Mouse (Mus musculus) neural tube, embryonic 10.5 days (tissue): Measurements from ENCODE around the gene Pde8b.

ENCODE experiments used
- DNase-seq: peaks from one replicate; pipeline ENCODE4 v3.0.0-alpha.2; 2017; ENCODE audit warnings: low spot score; ENCODE audit errors: extremely low spot score

Pde8b gene

GRCm38 (mm10) chr13:95086033-95086432 lies 164.1 kb downstream of the Pde8b start:
- DNase-seq, result no peak

- DNase-seq, result no peak
Measured at GRCm38 (mm10) chr13:95082611-95083010, 167.5 kb downstream of the Pde8b start.

DNA sequence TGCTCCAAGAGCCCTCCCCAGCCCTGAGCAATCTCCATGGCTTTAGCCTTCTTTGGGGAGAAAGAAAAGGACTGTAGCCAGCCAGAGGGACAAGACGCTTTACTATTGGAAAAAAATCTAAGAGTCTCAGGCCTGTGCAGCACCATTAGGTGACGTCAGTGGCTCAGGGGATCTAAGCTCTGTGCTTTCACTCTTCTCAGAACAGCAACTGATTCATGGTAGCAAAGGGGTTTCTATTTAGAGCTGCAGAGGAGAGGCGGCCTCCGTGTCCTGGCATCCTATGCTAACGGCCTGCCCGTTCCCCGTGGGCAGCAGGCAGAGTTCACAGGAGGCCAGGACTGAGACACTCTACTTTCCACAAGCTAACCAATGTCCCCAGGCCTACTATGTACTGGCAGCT lies 169.1 kb downstream of the Pde8b start:
- no peak for DNase-seq

GRCm38 (mm10) chr13:95078492-95078891 lies 171.6 kb downstream of the Pde8b start:
- DNase-seq, result no peak

GRCm38 (mm10) chr13:95077688-95078087 lies 172.4 kb downstream of the Pde8b start:
- no peak for DNase-seq

GRCm38 (mm10) chr13:95076142-95076541 lies 174.0 kb downstream of the Pde8b start:
- no peak for DNase-seq

- DNase-seq, result no peak
Measured at GRCm38 (mm10) chr13:95073445-95074172, 176.5 kb downstream of the Pde8b start.

DNA sequence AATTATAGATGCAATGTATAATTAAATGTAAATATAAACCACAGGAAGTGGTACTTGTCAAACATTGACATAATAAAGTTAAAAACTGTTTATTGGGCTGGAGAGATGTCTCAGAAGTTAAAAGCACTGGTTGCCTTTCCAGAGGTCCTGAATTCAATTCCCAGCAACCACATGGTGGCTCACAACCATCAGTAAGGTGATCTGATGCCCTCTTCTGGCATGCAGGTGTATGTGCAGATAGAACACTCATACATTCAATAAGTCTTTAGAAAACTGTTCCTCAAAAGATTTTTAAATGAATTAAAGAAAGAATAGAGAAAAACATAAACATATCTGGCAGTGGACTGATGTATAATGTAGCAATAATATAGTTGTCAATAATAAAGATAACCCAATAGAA lies 179.9 kb downstream of the Pde8b start:
- DNase-seq, result no peak

DNA sequence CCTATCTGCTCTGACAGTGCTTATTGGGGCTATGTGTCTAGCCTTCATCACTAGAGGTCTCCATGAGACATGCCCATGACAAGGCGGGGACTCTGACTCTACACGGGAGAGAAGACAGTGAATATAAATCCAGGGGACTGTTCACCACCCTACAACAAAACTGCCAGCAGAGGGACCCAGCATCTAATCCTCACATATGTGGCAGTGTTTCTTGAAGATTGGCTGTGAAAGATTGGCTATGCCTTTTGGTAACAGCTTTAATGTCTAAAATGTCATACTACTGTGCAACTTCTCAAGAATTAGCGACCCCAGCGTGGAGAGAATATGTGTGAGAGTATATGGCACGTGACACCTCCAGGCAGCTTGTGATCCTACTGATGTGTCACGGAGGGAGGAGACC lies 182.3 kb downstream of the Pde8b start:
- no peak for DNase-seq

- no peak for DNase-seq
Measured at GRCm38 (mm10) chr13:95063390-95064017, 186.6 kb downstream of the Pde8b start.

GRCm38 (mm10) chr13:95058885-95059284 lies 191.3 kb downstream of the Pde8b start:
- DNase-seq, result no peak

GRCm38 (mm10) chr13:95056501-95057280 lies 193.4 kb downstream of the Pde8b start:
- no peak for DNase-seq

GRCm38 (mm10) chr13:95055742-95056388 lies 194.3 kb downstream of the Pde8b start:
- no peak for DNase-seq

- no peak for DNase-seq
Measured at GRCm38 (mm10) chr13:95052421-95052820, 197.7 kb downstream of the Pde8b start.

DNA sequence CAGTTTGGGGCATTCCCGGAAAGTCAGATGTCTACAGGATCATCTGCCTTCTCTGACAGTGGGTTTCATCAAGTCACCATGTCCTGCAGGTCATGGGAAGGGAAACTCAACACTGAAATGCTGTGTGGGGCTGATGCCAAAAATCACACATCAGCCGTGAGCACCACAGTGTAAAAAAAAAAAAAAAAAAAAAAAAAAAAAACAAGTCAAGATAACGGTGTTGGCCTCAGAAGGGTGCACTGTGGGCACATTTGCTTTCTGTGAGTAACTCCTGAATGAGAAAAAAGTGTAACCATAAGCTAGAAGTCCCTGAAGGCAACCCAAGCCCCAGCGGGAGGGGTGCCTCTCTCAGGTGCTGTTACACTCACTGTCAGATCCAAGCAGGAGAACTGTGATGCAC lies 199.7 kb downstream of the Pde8b start:
- no peak for DNase-seq

DNA sequence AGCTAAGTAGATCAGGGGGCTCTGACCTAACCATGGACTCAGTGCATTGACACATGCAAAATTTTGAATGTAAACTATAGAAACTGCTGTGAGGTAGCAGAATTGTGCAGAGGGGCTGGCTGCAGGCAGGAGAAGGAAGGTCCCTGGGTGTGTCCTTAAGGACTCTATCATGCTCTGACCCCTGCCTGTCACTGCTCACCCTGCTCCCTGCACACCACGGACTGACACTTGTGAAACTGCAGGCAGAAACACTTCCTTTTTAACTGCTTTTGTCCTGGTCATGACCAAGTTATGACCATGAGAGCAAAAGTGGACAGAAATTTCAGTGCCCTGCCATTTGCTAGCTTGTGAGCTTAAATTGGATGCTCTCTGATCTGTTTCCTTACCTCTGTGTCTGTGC lies 206.0 kb downstream of the Pde8b start:
- no peak for DNase-seq

DNA sequence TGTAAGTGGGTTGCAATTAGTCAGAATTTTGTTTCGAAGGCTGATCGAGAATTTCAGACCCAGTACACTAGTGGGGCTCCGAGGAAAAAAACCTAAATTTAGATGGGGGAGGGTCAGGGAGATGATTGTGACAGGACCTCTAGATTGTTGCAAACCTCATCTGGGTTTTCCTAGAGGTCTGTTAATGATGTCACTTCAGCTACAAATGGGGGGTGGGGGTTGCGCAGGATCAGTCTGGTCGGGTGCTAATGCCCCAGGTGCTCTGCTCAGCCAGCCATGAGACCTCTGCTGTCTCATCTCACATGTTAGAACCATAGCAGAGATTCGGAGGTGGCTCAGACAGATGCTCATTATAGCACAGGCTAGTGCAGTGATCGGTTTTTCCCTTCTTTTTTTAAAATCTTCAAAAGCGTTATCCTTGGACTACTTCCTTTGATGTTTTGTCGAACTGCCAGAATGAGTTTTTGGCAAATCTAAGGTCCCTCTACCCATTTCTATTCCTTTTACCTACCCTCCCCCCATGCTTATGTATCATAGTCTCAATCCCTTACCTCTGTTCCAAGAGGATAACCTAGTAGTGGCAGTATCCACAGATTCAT lies 209.9 kb downstream of the Pde8b start:
- no peak for DNase-seq

DNA sequence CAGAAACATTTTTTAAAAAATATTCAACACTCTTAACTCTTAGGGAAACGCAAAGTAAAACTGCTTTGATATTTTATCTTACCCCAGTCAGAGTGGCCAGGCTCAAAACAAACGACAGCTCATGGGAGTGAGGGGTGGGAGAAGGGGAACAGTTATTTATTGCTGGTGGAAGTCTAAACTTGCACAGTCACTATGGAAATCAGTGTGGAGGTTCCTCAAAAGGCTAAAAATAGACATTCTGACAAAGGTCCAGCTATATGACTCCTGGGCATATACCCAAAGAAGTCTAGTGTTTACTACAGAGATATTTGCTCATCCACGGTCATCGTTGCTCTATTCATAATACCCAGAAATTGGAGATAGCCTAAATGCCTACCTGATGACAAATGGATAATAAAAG lies 211.9 kb downstream of the Pde8b start:
- DNase-seq, result no peak

DNA sequence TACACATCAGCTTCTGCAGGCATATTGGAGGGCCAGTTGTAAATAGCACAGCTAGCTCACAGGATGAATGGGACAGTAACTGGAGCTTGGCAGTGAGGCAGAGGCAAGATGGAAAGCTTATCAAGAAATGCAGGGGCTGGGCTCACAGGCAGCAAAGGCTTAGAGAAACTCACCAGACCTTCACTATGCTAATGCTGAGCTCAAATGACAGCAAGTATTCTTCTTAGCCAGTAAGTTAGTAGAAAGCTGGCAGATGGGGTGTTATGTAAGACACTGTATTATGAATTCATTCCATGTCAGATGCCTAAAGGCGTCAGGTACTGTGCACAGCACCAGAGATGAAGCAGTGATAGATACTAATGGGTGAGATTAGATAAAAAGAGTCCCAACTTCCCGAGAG lies 215.4 kb downstream of the Pde8b start:
- DNase-seq, result no peak

GRCm38 (mm10) chr13:95034094-95034493 lies 216.0 kb downstream of the Pde8b start:
- DNase-seq, result no peak

- no peak for DNase-seq
Measured at GRCm38 (mm10) chr13:95032973-95033372, 217.2 kb downstream of the Pde8b start.
